Mouse (Mus musculus) layer of hippocampus, postnatal 14 days (tissue): ENCODE measurements around the gene Cldn14. TPM values are rescaled to one million over a fixed set of nuclear protein-coding genes. Genes with fewer than 3 reads are reported as not detected.
"Not testable (repeated sequence)": the region's sequence is repeated elsewhere in the genome, so short reads cannot be mapped to it uniquely, and the experiment has no call there.

ENCODE experiments used
- DNase-seq, 2 experiments: peaks; one replicate each; pipeline ENCODE4 v3.0.0; 2021 to 2022; ENCODE audit warnings: low spot score in 2 of 2, mixed read lengths in 1 of 2
- long read RNA-seq, 2 experiments: library from polyadenylated mRNA; stranded (forward); transcript quantifications; one replicate each; pipeline ENCODE4 v2.0.0; 2021
- total RNA-seq, 2 experiments: library from RNA; stranded (reverse); gene quantifications; 2 replicates each; pipeline ENCODE4 v1.2.3; 2021

Gene Cldn14
- 1 to 10 TPM; 3.1 to 3.8 TPM for total RNA-seq
- long read RNA-seq, experiment 1, partial matches to known transcripts, result 0 of 4 reads
- long read RNA-seq, experiment 1, other reads (novel, unspliced or antisense), result 1 of 4 reads
- long read RNA-seq, experiment 2, partial matches to known transcripts, result 0 of 2 reads
- long read RNA-seq, experiment 2, other reads (novel, unspliced or antisense), result 0 of 2 reads

DNA sequence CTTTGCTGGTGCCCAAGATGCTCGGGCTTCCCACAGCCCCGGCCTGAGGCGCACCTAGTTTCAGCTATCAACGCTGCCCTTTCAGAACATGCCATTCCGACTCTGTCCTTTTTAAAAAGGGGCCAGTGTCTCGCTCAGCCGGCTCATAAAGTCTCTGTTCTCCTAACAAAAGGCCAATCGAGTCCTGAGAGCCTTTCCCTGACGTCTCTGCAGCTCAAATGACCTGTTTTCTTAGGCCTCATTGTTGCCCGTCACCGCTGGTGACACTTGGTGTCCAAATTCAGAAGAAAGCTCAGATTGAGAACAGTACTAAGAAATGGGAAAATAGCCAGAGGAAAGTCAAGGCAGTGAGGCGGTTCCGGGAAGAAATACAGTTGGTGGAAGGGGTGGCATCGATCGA lies at the start of gene Cldn14:
Gene Cldn14 (minus strand): TSS at position 101 of the 400 bp plus-strand sequence.
- DNase-seq, result no peak

DNA sequence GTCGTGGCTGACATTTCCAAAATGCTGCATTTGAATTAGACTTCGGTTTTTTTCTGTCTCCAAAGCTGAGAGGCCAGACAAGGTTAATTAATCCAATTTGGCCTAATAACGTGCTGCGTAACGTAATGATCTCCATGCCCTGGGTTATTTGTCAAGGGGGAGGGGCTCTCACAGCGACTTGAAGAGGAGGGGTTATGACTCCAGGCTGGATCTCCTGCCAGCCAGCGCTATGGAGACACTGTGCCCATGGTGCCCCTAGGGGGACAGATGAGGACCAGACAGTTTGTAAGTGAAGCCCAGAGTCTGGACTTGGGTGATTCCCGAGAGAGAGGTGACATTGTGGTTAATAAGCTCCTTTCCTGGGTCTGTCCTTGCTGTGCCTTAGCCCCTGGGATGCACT lies 46.9 kb upstream of the Cldn14 start:
- no peak for DNase-seq

GRCm38 (mm10) chr16:94055176-94055575 lies 46.5 kb upstream of the Cldn14 start:
- DNase-seq, result no peak

- no peak for DNase-seq
Measured at GRCm38 (mm10) chr16:94050368-94050767, 41.7 kb upstream of the Cldn14 start.

DNA sequence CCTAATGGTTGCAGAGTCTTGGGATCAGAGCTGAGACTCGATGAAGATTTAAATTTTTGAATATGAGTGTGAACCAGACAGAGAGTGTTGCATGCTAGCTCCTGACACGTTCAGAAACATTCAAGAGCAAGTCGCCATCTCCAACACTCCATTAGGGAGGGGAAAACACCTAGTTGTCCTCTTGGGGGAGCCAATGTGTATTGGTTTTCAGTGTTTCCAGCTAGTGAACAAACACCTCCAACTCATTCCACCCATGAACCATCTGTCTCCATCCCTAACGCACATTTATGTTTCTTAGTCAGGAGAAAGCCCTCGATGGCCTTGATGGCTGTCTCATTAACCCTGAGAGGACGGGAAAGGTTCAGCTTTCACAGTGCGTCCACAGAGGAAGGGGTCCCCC lies 36.4 kb upstream of the Cldn14 start:
- peak; percentile 26 to 28 for DNase-seq

DNA sequence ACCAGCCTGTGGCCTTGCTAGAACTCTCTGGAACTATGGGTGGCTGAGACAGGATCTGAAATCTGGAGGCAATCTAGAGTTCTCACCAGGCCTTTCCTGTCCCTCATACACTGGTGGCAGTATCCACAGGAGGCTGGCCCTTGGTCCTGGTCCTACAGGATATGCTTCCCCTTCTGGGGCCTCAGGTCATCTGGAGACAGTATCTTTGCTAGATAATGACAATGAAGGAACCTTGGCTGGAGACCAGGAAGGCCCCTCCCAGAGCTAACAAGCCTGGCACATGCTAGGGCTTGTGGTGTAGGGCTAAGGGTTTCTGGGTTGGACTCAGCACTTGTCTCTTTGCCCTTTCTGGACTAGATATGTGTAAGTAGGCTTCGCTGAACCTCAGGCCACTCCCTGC lies 35.2 kb upstream of the Cldn14 start:
- DNase-seq, result no peak

GRCm38 (mm10) chr16:94041065-94041712 lies 32.6 kb upstream of the Cldn14 start:
- DNase-seq, result no peak

DNA sequence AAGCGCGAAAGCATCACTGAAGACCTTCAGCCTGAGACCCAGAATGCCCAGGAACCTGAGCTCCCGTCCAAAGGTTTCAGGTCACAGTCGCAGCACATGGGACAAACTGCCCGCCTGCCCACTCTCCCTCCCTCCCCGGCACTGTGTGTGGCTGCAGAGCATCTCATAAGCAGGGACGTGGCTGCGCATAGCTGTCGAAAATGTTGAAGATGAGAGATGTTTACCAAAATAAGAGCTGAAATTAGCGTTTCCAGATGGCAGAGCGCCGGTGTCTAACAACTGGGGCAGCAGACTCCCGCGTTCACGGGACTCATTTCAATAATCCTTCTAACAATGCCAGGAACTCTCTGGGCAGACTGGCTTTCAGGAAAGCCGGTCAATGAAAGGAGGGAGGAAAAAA lies 31.8 kb upstream of the Cldn14 start:
- DNase-seq, result no peak

GRCm38 (mm10) chr16:94038986-94039341 lies 30.3 kb upstream of the Cldn14 start:
- no peak for DNase-seq

GRCm38 (mm10) chr16:94038272-94038985 lies 29.8 kb upstream of the Cldn14 start:
- DNase-seq, result peak in 1 of 2 experiments; percentile 28

GRCm38 (mm10) chr16:94037280-94037679 lies 28.6 kb upstream of the Cldn14 start:
- DNase-seq, result no peak

- no peak for DNase-seq
Measured at GRCm38 (mm10) chr16:94034152-94034551, 25.5 kb upstream of the Cldn14 start.

- DNase-seq, result no peak
Measured at GRCm38 (mm10) chr16:94032270-94032669, 23.6 kb upstream of the Cldn14 start.

GRCm38 (mm10) chr16:94023352-94024280 lies 15.0 kb upstream of the Cldn14 start:
- DNase-seq, result no peak

GRCm38 (mm10) chr16:94019725-94020124 lies 11.1 kb upstream of the Cldn14 start:
- not testable (repeated sequence) for DNase-seq

DNA sequence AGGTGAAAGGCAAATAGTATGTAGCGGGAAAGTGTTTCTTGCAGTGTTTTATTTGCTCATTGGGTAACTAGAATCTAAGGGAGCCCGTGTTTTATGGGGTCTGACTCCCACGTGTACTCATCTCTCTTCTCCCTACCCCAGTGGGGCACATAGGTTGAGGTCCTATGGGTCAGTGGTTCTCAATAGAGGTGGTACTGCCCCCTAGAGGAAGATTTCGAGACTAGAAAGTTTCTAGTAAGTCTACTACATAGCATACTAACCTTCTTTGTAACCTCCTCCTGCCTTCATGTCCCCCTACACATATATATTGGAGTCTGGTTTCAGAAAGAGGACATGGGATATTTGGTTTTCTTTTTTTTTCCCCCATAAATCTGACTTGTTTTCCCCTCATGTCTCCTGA lies 9.3 kb upstream of the Cldn14 start:
- DNase-seq, result no peak

- no peak for DNase-seq
Measured at GRCm38 (mm10) chr16:94014489-94015096, 6.0 kb upstream of the Cldn14 start.

- DNase-seq, result not testable (repeated sequence)
Measured at GRCm38 (mm10) chr16:94013328-94014086, 4.9 kb upstream of the Cldn14 start.

GRCm38 (mm10) chr16:94011224-94011623 lies 2.6 kb upstream of the Cldn14 start:
- DNase-seq, result peak in 1 of 2 experiments; percentile 20

GRCm38 (mm10) chr16:94010633-94011032 lies 2.0 kb upstream of the Cldn14 start:
- DNase-seq, result no peak
